Mouse (Mus musculus): ENCODE measurements around the gene Sh3rf1. TPM values are rescaled to one million over a fixed set of nuclear protein-coding genes. Genes with fewer than 3 reads are reported as not detected.

Sh3rf1 gene
- polyA plus RNA-seq, 1 experiment from 2014 or later, result 1.6 TPM

DNA sequence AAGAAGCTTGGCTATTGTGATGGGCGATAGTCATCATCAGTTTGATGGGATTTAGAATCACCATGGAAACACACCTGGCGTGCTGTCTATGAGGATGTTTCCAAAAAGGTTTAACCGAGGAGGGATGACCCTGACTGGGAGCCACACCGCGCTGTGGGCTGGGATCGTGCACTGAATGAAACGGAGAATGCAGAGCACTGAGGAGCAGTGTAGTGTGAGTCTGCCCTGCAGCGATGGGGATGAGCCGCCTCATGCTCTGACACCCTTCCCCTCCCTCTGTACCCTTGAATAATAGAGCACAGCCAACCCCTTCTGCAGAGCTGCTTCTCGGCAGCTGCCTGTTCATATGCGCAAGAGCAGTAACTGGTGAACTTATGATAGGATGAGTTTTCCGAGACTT, 71.8 kb downstream of the Sh3rf1 start:
- H3K27ac ChIP-seq (ENCODE audit: low read depth), result no peak overlapping the region
- no peak overlapping the region for H3K9ac ChIP-seq (replicated peaks)
- no peak overlapping the region for H3K4me3 ChIP-seq (ENCODE audit: low read depth, low read length)
- no peak for ATAC-seq
- H3K4me2 ChIP-seq (ENCODE audit: low read depth, low read length), result no peak overlapping the region
- DNase-seq, result no peak
- no peaks in the 10 kb centered on the region for H3K27me3 ChIP-seq (ENCODE audit: insufficient read depth, low read length)
- 85% methylated on average over 12 of the region's 12 CpGs for WGBS (ENCODE audit: insufficient replicate concordance)
- no peak for TF ChIP-seq CTCF (IDR thresholded peaks at IDR 0.05; ENCODE audit: low read depth)
- no peak for TF ChIP-seq EP300 (IDR thresholded peaks at IDR 0.05; ENCODE audit: low read depth)
- no peaks in the 10 kb centered on the region for H3K36me3 ChIP-seq (replicated peaks; ENCODE audit: insufficient read depth, low read length)
- no peaks in the 10 kb centered on the region for H3K9me3 ChIP-seq (ENCODE audit: low read length)
- no peaks in the 10 kb centered on the region for H3K4me1 ChIP-seq (ENCODE audit: insufficient read depth)

DNA sequence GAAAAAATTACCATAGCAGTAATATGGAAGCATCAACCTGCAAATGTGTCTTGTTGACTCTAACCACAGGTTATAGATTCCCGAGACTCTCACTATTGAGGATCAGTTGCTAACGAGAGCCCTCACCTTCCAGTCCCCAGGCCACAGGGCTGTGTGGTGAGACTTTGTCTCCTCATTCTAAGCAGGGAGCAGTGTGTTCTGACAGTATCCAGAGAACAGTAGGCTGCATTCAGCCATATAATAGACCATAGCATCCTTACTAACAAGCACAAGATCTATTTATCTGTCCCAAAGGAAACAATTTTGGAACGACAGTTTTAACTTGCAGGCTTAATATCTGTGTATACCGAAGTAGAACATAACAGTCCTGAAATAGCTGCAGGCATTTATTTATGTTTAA, 75.2 kb downstream of the Sh3rf1 start:
- ATAC-seq (no peak), DNase-seq (no peak)
- WGBS (ENCODE audit: insufficient replicate concordance), result 78% methylated on average over 4 of the region's 4 CpGs
- Histone ChIP-seq H3K36me3 (replicated peaks; ENCODE audit: insufficient read depth, low read length) (no peaks in the 10 kb centered on the region), H3K4me2 (ENCODE audit: low read depth, low read length) (no peak overlapping the region), H3K9ac (replicated peaks) (no peak overlapping the region), H3K4me1 (ENCODE audit: insufficient read depth) (no peaks in the 10 kb centered on the region), H3K9me3 (ENCODE audit: low read length) (no peaks in the 10 kb centered on the region), H3K4me3 (ENCODE audit: low read depth, low read length) (no peak overlapping the region), H3K27me3 (ENCODE audit: insufficient read depth, low read length) (no peaks in the 10 kb centered on the region), H3K27ac (ENCODE audit: low read depth) (no peak overlapping the region)
- TF ChIP-seq CTCF (IDR thresholded peaks at IDR 0.05; ENCODE audit: low read depth) (no peak), EP300 (IDR thresholded peaks at IDR 0.05; ENCODE audit: low read depth) (no peak)

DNA sequence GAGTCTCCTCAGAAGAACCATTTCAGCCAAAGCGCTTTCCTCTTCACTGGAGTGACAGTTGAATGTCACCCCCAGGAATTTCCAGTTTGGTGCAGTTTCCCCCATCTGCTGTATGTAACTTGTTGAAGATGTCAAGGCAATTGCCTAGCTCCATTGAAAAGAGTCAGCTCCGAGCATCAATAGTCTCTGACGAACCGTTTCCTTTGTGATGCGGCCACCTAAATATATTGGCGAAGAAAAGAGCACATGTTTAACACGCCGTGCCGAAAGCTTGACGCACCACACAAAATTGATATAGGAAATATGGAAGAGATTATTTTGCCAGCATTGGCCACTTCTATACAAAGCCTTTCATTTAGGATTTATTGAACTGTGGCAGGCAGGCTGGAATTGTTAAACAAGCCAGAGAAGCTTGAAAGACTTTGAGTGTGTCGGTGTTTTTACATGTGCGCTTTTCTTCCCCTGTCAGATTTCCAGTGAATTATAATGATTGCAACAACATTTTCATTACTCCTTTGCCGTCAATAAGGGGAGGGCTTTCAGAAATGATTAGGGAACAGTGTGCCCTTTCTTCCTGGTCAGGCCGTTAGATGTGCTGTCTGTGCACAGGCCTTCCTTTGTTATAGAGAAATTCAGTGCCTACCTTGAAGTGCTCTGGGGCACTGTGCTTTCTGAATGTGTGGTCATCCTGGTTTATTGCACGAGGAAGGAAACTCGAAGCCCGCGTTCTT, 77.8 kb downstream of the Sh3rf1 start:
- H3K4me1 ChIP-seq (ENCODE audit: insufficient read depth), result no peaks in the 10 kb centered on the region
- DNase-seq, result no peak
- WGBS (ENCODE audit: insufficient replicate concordance), result 89% methylated on average over 18 of the region's 18 CpGs

DNA sequence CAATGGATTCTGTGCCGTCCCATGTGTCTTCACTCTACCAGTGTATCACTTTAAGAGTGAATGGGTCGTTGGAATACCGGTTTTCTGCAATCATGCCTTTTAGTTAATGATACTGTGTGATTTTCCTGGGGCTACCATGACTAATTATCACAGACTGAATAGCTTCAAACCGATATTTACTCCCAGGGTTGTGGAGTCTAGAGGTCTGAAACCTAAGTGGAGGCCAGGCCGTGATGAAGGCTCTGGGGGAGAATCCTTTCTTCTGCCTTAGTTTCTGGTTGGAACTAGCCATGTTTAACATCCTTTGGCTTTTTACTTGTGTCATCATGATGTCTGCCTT, 78.3 kb downstream of the Sh3rf1 start:
- Histone ChIP-seq H3K36me3 (replicated peaks; ENCODE audit: insufficient read depth, low read length) (no peaks in the 10 kb centered on the region), H3K4me1 (ENCODE audit: insufficient read depth) (no peaks in the 10 kb centered on the region), H3K27me3 (ENCODE audit: insufficient read depth, low read length) (no peaks in the 10 kb centered on the region), H3K27ac (ENCODE audit: low read depth) (no peak overlapping the region), H3K4me2 (ENCODE audit: low read depth, low read length) (no peak overlapping the region), H3K4me3 (ENCODE audit: low read depth, low read length) (no peak overlapping the region), H3K9ac (replicated peaks) (no peak overlapping the region), H3K9me3 (ENCODE audit: low read length) (no peaks in the 10 kb centered on the region)
- WGBS (ENCODE audit: insufficient replicate concordance), result 80% methylated on average over 5 of the region's 5 CpGs
- DNase-seq (no peak), ATAC-seq (no peak)
- TF ChIP-seq EP300 (IDR thresholded peaks at IDR 0.05; ENCODE audit: low read depth) (no peak), CTCF (IDR thresholded peaks at IDR 0.05; ENCODE audit: low read depth) (no peak)

More for the DNA sequence above, 77.8 kb downstream of the Sh3rf1 start:
- Histone ChIP-seq H3K9ac (replicated peaks) (no peak overlapping the region), H3K27ac (ENCODE audit: low read depth) (no peak overlapping the region), H3K9me3 (ENCODE audit: low read length) (no peaks in the 10 kb centered on the region), H3K4me2 (ENCODE audit: low read depth, low read length) (no peak overlapping the region), H3K36me3 (replicated peaks; ENCODE audit: insufficient read depth, low read length) (no peaks in the 10 kb centered on the region), H3K4me3 (ENCODE audit: low read depth, low read length) (no peak overlapping the region), H3K27me3 (ENCODE audit: insufficient read depth, low read length) (no peaks in the 10 kb centered on the region)
- ATAC-seq, result no peak
- TF ChIP-seq EP300 (IDR thresholded peaks at IDR 0.05; ENCODE audit: low read depth), result no peak
- no peak for TF ChIP-seq CTCF (IDR thresholded peaks at IDR 0.05; ENCODE audit: low read depth)

DNA sequence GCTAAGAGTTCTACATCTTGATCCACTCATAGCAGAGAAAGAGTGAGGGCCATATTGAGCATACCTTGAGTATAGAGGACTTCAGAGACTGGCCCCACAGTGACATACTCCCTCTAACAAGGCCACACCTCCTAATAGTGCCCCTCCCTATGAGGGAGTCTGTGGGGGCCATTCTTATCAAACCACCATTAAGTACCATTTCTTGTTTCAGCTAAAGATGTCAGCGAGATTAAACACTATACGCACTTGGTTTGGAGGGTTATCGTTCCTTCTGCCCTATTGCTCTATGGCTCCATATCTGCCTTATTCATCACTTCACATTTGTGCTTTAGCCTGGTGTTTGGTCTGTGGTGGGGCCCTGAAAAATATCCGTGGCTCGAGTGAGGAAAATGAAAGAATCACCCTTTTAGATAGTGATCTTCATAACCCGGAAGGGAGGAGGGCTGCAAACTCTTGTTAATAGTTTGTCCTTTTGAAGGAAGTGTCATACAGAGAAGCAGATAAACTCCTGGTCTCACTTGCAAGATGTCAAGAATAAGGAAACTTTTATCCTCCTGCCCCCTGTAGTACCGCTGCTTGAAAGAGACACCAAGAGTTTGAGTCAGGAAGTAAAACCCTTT, 81.9 kb downstream of the Sh3rf1 start:
- Histone ChIP-seq H3K9me3 (ENCODE audit: low read length) (no peaks in the 10 kb centered on the region), H3K4me2 (ENCODE audit: low read depth, low read length) (no peak overlapping the region), H3K4me1 (ENCODE audit: insufficient read depth) (no peaks in the 10 kb centered on the region), H3K9ac (replicated peaks) (no peak overlapping the region), H3K27ac (ENCODE audit: low read depth) (no peak overlapping the region), H3K4me3 (ENCODE audit: low read depth, low read length) (no peak overlapping the region), H3K36me3 (replicated peaks; ENCODE audit: insufficient read depth, low read length) (no peaks in the 10 kb centered on the region), H3K27me3 (ENCODE audit: insufficient read depth, low read length) (no peaks in the 10 kb centered on the region)
- WGBS (ENCODE audit: insufficient replicate concordance), result 57% methylated on average over 7 of the region's 7 CpGs
- no peak for ATAC-seq
- TF ChIP-seq CTCF (IDR thresholded peaks at IDR 0.05; ENCODE audit: low read depth), result no peak
- no peak for TF ChIP-seq EP300 (IDR thresholded peaks at IDR 0.05; ENCODE audit: low read depth)
- no peak for DNase-seq

DNA sequence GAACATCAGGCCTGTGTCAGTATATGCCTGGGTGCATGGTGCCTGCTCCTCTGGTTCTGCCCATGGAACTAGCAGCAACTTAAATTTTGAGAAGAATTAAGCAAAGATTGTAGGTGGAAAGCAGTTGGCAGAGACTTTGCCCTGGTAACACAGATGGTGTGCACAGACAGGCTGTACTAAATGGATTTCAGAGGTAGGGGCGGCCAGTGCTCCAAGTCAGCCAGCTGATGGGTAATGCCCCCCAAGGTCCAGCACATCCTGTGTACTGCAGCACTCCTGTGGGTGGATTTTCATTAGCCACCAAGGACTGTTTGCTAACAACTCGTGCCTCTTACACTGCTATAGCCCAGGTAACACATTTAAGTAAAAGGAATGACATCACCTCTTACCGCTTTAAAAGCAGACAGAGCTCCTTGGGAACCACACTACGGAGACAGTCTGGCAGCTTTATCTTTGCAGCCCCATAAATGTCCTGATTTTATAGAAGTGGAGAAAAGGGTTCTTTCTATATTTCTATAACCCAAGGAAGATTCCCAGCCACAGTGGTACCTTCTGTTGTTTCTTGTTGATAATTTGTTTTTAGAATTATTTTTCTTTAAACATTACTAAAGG, 82.9 kb downstream of the Sh3rf1 start:
- no peak for ATAC-seq
- TF ChIP-seq CTCF (IDR thresholded peaks at IDR 0.05; ENCODE audit: low read depth), result no peak
- TF ChIP-seq EP300 (IDR thresholded peaks at IDR 0.05; ENCODE audit: low read depth), result no peak
- Histone ChIP-seq H3K9me3 (ENCODE audit: low read length) (no peaks in the 10 kb centered on the region), H3K4me3 (ENCODE audit: low read depth, low read length) (no peak overlapping the region), H3K4me2 (ENCODE audit: low read depth, low read length) (no peak overlapping the region), H3K36me3 (replicated peaks; ENCODE audit: insufficient read depth, low read length) (no peaks in the 10 kb centered on the region), H3K4me1 (ENCODE audit: insufficient read depth) (no peaks in the 10 kb centered on the region), H3K27me3 (ENCODE audit: insufficient read depth, low read length) (no peaks in the 10 kb centered on the region), H3K27ac (ENCODE audit: low read depth) (no peak overlapping the region), H3K9ac (replicated peaks) (no peak overlapping the region)
- WGBS (ENCODE audit: insufficient replicate concordance), result 71% methylated on average over 4 of the region's 4 CpGs
- no peak for DNase-seq

All from liver, postnatal 0 days (tissue).